Mouse (Mus musculus) liver, embryonic 12.5 days (tissue): ENCODE results near the gene Agpat3. TPM values are rescaled to one million over a fixed set of nuclear protein-coding genes. Genes with fewer than 3 reads are reported as not detected.
A peak's percentile ranks its signal among the peaks of the same experiment; 100 is the strongest.

Experiments
- ATAC-seq: fragments of 200-750 bp; cut with Nextera tagmentation; 2 replicates; pipeline ENCODE4 v1.8.0; 2017; ENCODE audit warnings: moderate number of reproducible peaks, mild to moderate bottlenecking, moderate library complexity
- H3K27ac ChIP-seq: fragments of 300-500 bp; sonication (generic); 2 replicates; pipeline ENCODE4 v1.5.1; 2016; ENCODE audit warnings: mild to moderate bottlenecking
- H3K27me3 ChIP-seq: fragments of 300-500 bp; sonication (generic); replicated peaks from 2 replicates; pipeline ENCODE4 v1.6.1; 2016; ENCODE audit warnings: mild to moderate bottlenecking, moderate library complexity
- H3K36me3 ChIP-seq: fragments of 300-500 bp; sonication (generic); 2 replicates; pipeline ENCODE4 v1.6.1; 2016; ENCODE audit warnings: mild to moderate bottlenecking, moderate library complexity
- H3K4me1 ChIP-seq: fragments of 300-500 bp; sonication (generic); 2 replicates; pipeline ENCODE4 v1.6.1; 2016
- H3K4me2 ChIP-seq: fragments of 300-500 bp; sonication (generic); 2 replicates; pipeline ENCODE4 v1.6.1; 2016; ENCODE audit warnings: mild to moderate bottlenecking, moderate library complexity
- H3K4me3 ChIP-seq: fragments of 300-500 bp; sonication (generic); 2 replicates; pipeline ENCODE4 v1.5.1; 2016; ENCODE audit warnings: mild to moderate bottlenecking, moderate library complexity
- H3K9ac ChIP-seq: fragments of 300-500 bp; sonication (generic); 2 replicates; pipeline ENCODE4 v1.6.1; 2016; ENCODE audit warnings: mild to moderate bottlenecking, moderate library complexity
- H3K9me3 ChIP-seq: fragments of 300-500 bp; sonication (generic); replicated peaks from 2 replicates; pipeline ENCODE4 v1.6.1; 2016; ENCODE audit warnings: mild to moderate bottlenecking, moderate library complexity
- WGBS: fragments of 180-500 bp; shearing (Covaris S2); methylation state at CpG from one replicate; pipeline ENCODE4 v1.1.7; 2016; ENCODE audit not compliant: insufficient replicate concordance; 5-methylcytosine and 5-hydroxymethylcytosine counted together
- polyA plus RNA-seq: library from polyadenylated mRNA; unstranded; fragments of >200 nt; fragmentation: Nextera tagmentation; extraction: Ambion mirVana; gene quantifications from 2 replicates; pipeline ENCODE4 v1.2.1, GENCODE M21; 2016

Gene Agpat3
- polyA plus RNA-seq: 25.3 and 25.7 TPM in 2 replicates

DNA sequence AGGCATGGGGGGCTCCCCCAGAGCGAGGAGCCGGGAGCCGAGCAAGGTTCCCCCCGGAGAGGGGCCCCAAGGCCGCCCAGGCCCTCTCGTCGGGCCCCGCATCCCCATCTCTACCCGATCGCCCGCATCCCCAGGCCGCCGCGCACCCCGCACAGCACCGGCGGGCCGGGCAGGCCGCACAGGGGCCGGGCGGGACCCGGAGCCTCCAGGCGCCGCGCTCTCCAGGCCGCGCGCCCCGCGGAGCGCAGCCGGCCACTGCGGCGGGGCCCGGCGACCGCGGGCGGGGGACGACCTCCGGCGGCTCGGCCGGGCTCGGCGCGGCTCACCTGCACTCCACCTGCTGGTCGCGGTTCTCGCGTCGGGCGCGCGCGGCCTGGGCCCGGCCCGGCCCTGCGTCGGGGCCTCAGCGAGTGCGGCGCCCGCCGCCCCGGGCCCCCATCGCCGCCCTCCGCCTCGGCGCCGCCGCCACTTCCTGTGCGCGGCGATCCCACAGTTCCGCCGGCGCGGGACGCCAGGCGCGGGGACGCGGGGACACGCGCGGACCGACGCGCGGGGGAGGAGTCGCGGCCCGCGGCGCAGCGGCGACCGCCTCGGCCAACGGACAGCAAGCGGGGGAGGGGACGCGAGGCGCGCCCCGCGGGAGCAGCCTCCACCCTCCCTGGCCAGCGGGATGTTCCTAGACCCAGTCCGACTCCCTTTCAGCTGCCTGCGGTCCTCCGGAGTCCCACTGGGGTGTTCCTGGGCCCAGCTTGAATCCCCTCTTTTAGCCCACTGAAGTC, at the start of gene Agpat3:
TSS of gene Agpat3 (minus strand) at position 603 of the 779 bp plus-strand sequence.
- under 1% methylated on average over 64 of the region's 113 CpGs for WGBS
- Histone ChIP-seq H3K9ac (peak within 1 kb of the TSS; percentile 77), H3K36me3 (0 out of 2 replicates have a peak, but pooled peaks cover 3% of the 10 kb centered on the region), H3K4me2 (peak within 1 kb of the TSS; percentile 89), H3K9me3 (no peaks in the 10 kb centered on the region), H3K4me1 (peaks cover 22% of the 10 kb centered on the region), H3K27ac (0 out of 2 replicates have a peak within 1 kb of the TSS, but pooled peaks have one; percentile 40), H3K4me3 (peak within 1 kb of the TSS; percentile 71), H3K27me3 (peaks cover 81% of the 10 kb centered on the region)
- peak; percentile 70 for ATAC-seq

- no peaks in the 10 kb centered on the region for H3K9me3 ChIP-seq
- peaks cover 69% of the 10 kb centered on the region for H3K36me3 ChIP-seq
- no peak overlapping the region for H3K9ac ChIP-seq
- H3K4me2 ChIP-seq: no peak overlapping the region
- H3K27me3 ChIP-seq: 0 out of 2 replicates have a peak, but pooled peaks cover 6% of the 10 kb centered on the region
- H3K27ac ChIP-seq: no peak overlapping the region
- H3K4me1 ChIP-seq: peaks cover 41% of the 10 kb centered on the region
- no peak for ATAC-seq
- WGBS: 62% methylated on average over 2 of the region's 2 CpGs
- H3K4me3 ChIP-seq: no peak overlapping the region
Observed at GRCm38 (mm10) chr10:78401127-78401526, 48.8 kb upstream of the Agpat3 start.

DNA sequence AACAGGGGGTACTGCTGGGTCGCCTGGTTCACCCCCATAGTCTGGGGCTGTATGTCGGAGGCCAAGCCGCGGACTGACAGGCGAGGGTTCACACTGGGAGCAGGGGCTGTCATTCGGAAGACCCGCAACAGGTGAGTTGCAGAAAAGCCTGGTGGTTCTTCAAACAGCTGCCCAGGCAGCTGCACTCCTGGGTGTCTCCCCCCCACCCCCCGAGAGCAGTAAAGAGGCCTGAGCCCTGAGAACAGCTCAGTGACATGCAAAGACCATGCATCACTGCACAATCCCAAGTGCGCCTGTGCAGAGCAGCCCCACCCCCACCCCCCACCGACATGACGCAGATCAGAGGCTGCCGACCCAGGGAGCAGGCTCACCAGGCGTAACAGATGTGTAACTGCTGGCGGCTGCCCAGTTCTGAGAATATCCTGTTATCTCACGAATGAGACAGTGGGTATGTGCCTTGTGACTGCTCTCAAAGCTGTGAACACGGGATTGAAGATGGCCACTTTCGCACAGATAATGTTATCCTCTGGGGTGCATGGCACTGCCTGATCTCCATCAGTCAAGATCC, 46.9 kb upstream of the Agpat3 start:
- H3K27ac ChIP-seq: peak overlapping the region; percentile 80

GRCm38 (mm10) chr10:78396625-78396885, 44.3 kb upstream of the Agpat3 start:
- no peak overlapping the region for H3K27ac ChIP-seq
- no peak overlapping the region for H3K9ac ChIP-seq
- H3K4me3 ChIP-seq: no peak overlapping the region
- H3K4me1 ChIP-seq: peaks cover 42% of the 10 kb centered on the region
- H3K27me3 ChIP-seq: peaks cover 21% of the 10 kb centered on the region
- H3K9me3 ChIP-seq: no peaks in the 10 kb centered on the region
- H3K36me3 ChIP-seq: peaks cover 24% of the 10 kb centered on the region
- no peak for ATAC-seq
- H3K4me2 ChIP-seq: no peak overlapping the region
- WGBS: 60% methylated on average over 4 of the region's 4 CpGs

More for the DNA sequence above, 46.9 kb upstream of the Agpat3 start:
- Histone ChIP-seq H3K4me3 (no peak overlapping the region), H3K27me3 (peaks cover 6% of the 10 kb centered on the region; the same call in 1 of the 2 replicates), H3K36me3 (peaks cover 51% of the 10 kb centered on the region), H3K4me2 (peak overlapping the region; percentile 32), H3K4me1 (peaks cover 38% of the 10 kb centered on the region), H3K9ac (no peak overlapping the region), H3K9me3 (no peaks in the 10 kb centered on the region)
- ATAC-seq: peak; percentile 83
- 39% methylated on average over 17 of the region's 17 CpGs for WGBS

- peaks cover 19% of the 10 kb centered on the region for H3K36me3 ChIP-seq
- H3K9ac ChIP-seq: no peak overlapping the region
- H3K9me3 ChIP-seq: no peaks in the 10 kb centered on the region
- peaks cover 27% of the 10 kb centered on the region for H3K27me3 ChIP-seq
- peaks cover 38% of the 10 kb centered on the region for H3K4me1 ChIP-seq
- no peak for ATAC-seq
- WGBS: 13% methylated on average over 17 of the region's 17 CpGs
- no peak overlapping the region for H3K4me3 ChIP-seq
- H3K27ac ChIP-seq: no peak overlapping the region
- H3K4me2 ChIP-seq: no peak overlapping the region
Observed at GRCm38 (mm10) chr10:78395819-78396624, 43.7 kb upstream of the Agpat3 start.

DNA sequence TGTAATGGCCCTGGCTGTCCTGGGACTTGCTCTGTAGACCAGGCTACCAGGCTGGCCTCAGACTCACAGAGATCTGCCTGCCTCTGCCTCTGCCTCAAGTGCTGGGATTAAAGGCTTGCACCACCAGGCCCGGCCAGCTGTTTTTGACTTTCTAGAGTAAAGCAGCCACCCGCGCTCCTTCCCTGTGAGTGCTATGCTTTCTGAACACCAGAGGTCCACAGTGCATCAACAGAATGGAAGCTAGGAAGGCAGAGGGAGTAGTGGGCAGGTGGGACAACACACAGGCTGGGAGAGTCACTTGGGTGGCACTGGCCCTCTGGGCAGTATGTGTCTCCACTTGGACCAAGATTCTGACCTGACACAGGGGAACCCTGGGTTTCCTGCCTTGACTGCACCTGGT, 43.1 kb upstream of the Agpat3 start:
- H3K36me3 ChIP-seq: peaks cover 13% of the 10 kb centered on the region
- 74% methylated on average over 3 of the region's 3 CpGs for WGBS
- H3K4me2 ChIP-seq: no peak overlapping the region
- peaks cover 33% of the 10 kb centered on the region for H3K27me3 ChIP-seq
- H3K27ac ChIP-seq: no peak overlapping the region
- no peak for ATAC-seq
- no peaks in the 10 kb centered on the region for H3K9me3 ChIP-seq
- H3K4me3 ChIP-seq: no peak overlapping the region
- peaks cover 32% of the 10 kb centered on the region for H3K4me1 ChIP-seq
- no peak overlapping the region for H3K9ac ChIP-seq

GRCm38 (mm10) chr10:78392072-78392471, 39.8 kb upstream of the Agpat3 start:
- no peaks in the 10 kb centered on the region for H3K9me3 ChIP-seq
- H3K4me2 ChIP-seq: peak overlapping the region; percentile 39
- no peak overlapping the region for H3K4me3 ChIP-seq
- ATAC-seq: peak; percentile 39; the same call in 1 of the 2 replicates
- peaks cover 12% of the 10 kb centered on the region; the same call in 1 of the 2 replicates for H3K4me1 ChIP-seq
- no peak overlapping the region for H3K9ac ChIP-seq
- H3K27me3 ChIP-seq: peaks cover 64% of the 10 kb centered on the region
- H3K27ac ChIP-seq: no peak overlapping the region
- no peaks in the 10 kb centered on the region for H3K36me3 ChIP-seq
- 1% methylated on average over 18 of the region's 18 CpGs for WGBS

DNA sequence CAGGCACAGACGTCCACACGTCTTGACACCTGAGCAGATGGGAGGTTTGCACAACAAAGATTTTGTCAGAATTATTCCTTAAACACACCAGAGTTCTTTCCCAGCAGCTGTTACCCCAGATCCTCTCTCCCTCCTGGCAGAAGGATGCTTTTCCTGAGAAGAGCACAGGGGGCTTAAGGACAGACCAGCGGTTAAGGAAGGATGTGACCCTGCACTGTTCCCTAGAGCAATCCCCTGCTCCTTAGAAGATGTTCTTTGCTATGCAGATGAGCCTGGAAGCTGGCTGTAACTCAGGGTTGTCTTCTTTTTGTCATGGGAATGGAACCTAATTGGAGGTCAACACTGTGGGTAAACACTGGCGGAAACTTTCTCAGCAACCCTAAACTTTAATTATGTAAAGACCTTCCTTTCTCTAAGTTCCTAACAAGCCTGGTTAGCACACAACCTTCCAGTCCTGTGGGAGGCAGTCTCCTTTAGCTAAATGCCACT, 38.7 kb upstream of the Agpat3 start:
- no peak overlapping the region for H3K27ac ChIP-seq
- H3K9me3 ChIP-seq: no peaks in the 10 kb centered on the region
- no peak for ATAC-seq
- H3K4me1 ChIP-seq: peaks cover 6% of the 10 kb centered on the region; the same call in 1 of the 2 replicates
- H3K4me3 ChIP-seq: no peak overlapping the region
- H3K9ac ChIP-seq: no peak overlapping the region
- 24% methylated on average over 4 of the region's 4 CpGs for WGBS
- no peaks in the 10 kb centered on the region for H3K36me3 ChIP-seq
- no peak overlapping the region for H3K4me2 ChIP-seq
- H3K27me3 ChIP-seq: peaks cover 58% of the 10 kb centered on the region

- 60% methylated on average over 20 of the region's 20 CpGs for WGBS
- Histone ChIP-seq H3K27me3 (peaks cover 62% of the 10 kb centered on the region), H3K27ac (no peak overlapping the region), H3K36me3 (no peaks in the 10 kb centered on the region), H3K4me1 (peaks cover 6% of the 10 kb centered on the region; the same call in 1 of the 2 replicates), H3K9me3 (no peaks in the 10 kb centered on the region), H3K9ac (no peak overlapping the region), H3K4me3 (no peak overlapping the region), H3K4me2 (no peak overlapping the region)
- ATAC-seq: no peak
Observed at GRCm38 (mm10) chr10:78388216-78388980, 36.1 kb upstream of the Agpat3 start.

GRCm38 (mm10) chr10:78385520-78385919, 33.2 kb upstream of the Agpat3 start:
- H3K36me3 ChIP-seq: no peaks in the 10 kb centered on the region
- H3K9ac ChIP-seq: no peak overlapping the region
- H3K4me3 ChIP-seq: no peak overlapping the region
- WGBS: 56% methylated on average over 5 of the region's 5 CpGs
- H3K9me3 ChIP-seq: no peaks in the 10 kb centered on the region
- no peak overlapping the region for H3K27ac ChIP-seq
- H3K27me3 ChIP-seq: peaks cover 41% of the 10 kb centered on the region
- ATAC-seq: no peak
- H3K4me2 ChIP-seq: no peak overlapping the region
- H3K4me1 ChIP-seq: no peaks in the 10 kb centered on the region

GRCm38 (mm10) chr10:78383567-78383966, 31.3 kb upstream of the Agpat3 start:
- H3K9me3 ChIP-seq: peaks cover 2% of the 10 kb centered on the region; the same call in 1 of the 2 replicates
- H3K36me3 ChIP-seq: no peaks in the 10 kb centered on the region
- ATAC-seq: no peak
- H3K27ac ChIP-seq: no peak overlapping the region
- no peak overlapping the region for H3K4me3 ChIP-seq
- no peak overlapping the region for H3K9ac ChIP-seq
- H3K4me2 ChIP-seq: no peak overlapping the region
- H3K27me3 ChIP-seq: peaks cover 22% of the 10 kb centered on the region
- H3K4me1 ChIP-seq: no peaks in the 10 kb centered on the region
- 56% methylated on average over 3 of the region's 3 CpGs for WGBS
